Mouse (Mus musculus) C2C12 (cell line): ENCODE results near the gene Aff3.

Source experiments
- CTCF ChIP-seq: IDR thresholded peaks from one replicate; pipeline ENCODE4 v1.5.1; 2011; ENCODE audit not compliant: control insufficient read depth, insufficient read depth, insufficient read length
- MAX ChIP-seq: IDR thresholded peaks from one replicate; pipeline ENCODE4 v1.6.1; 2011; ENCODE audit warnings: mild to moderate bottlenecking, control low read depth

- TF ChIP-seq CTCF (no peak), MAX (no peak)
These were observed 360.4 kb downstream of the Aff3 start for GRCm38 (mm10) chr1:38304376-38304775.
